21 mouse cellular contexts compared by ENCODE assay signal in the genomic region with DNA sequence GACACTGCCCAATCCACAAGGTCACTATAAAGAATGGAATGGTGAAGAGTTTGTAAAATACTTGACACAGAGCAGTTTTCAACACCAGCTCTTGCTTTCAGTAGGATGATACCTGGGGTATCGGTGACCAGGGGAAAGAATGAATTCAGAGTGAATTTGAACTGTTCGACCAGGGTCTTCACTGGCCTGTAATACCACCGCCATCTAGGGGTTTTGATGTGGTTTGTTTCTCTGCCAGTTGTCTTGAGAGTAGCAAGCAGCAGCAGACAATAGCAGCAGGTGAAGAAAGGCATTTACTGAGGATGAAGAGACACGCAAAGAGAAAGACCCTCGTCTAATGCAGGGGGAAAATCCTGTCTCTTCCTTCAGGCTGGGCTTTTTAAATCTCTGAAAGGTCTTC. TPM values are rescaled to one million over a fixed set of nuclear protein-coding genes. Genes with fewer than 3 reads are reported as not detected.
DNase-seq lines count a peak whose midpoint lies in the region; ATAC-seq and TF ChIP-seq lines count a peak whose summit lies in the region.
"Had no signal": no experiment of that assay in that cellular context is flagged by ENCODE, and none has a peak within 500 bp of the region (broad histone marks: within the 10 kb centered on the region; RNA-seq: fewer than 3 reads in every experiment).

No protein-coding gene starts in this region.

- H3K9me3 ChIP-seq in heart, embryonic 13.5 days = no peaks in the 10 kb centered on the region
- H3K9me3 ChIP-seq in heart, embryonic 11.5 days (replicated peaks; ENCODE audit: control insufficient read depth, low read length) = no peaks in the 10 kb centered on the region
- H3K9me3 ChIP-seq in limb, embryonic 14.5 days (ENCODE audit: control insufficient read depth, low read length) = no peaks in the 10 kb centered on the region
- no peaks in the 10 kb centered on the region for H3K9me3 ChIP-seq in limb, embryonic 10.5 days (replicated peaks)
- no peaks in the 10 kb centered on the region for H3K9me3 ChIP-seq in ES-E14 (ENCODE audit: control insufficient read depth, insufficient read depth, low read depth, low read length)
- H3K9me3 ChIP-seq: heart, embryonic 12.5 days; limb, embryonic 13.5 days; megakaryocyte, embryonic 14.5 days had no signal

- no peak overlapping the region for H3K4me3 ChIP-seq in heart, embryonic 13.5 days
- no peak overlapping the region for H3K4me3 ChIP-seq in heart, embryonic 11.5 days (ENCODE audit: low read depth, low read length)
- no peak overlapping the region for H3K4me3 ChIP-seq in limb, embryonic 14.5 days (replicated peaks; ENCODE audit: low read length)
- no peak overlapping the region for H3K4me3 ChIP-seq in limb, embryonic 10.5 days
- no peak overlapping the region for H3K4me3 ChIP-seq in ES-E14 (ENCODE audit: insufficient read depth in 1 of 2, low read depth in 1 of 2, low read length in 2 of 2, poor library complexity in 1 of 2, severe bottlenecking in 1 of 2)
- H3K4me3 ChIP-seq: heart, embryonic 12.5 days; limb, embryonic 13.5 days; megakaryocyte, embryonic 14.5 days; myocyte had no signal

- no peaks in the 10 kb centered on the region for H3K27me3 ChIP-seq in heart, embryonic 13.5 days (replicated peaks)
- no peaks in the 10 kb centered on the region for H3K27me3 ChIP-seq in heart, embryonic 11.5 days (ENCODE audit: control insufficient read depth, insufficient read depth, low read length)
- H3K27me3 ChIP-seq in limb, embryonic 14.5 days (ENCODE audit: control insufficient read depth, insufficient read depth, low read length) = no peaks in the 10 kb centered on the region
- H3K27me3 ChIP-seq in limb, embryonic 10.5 days (ENCODE audit: low read depth, poor library complexity, severe bottlenecking) = no peaks in the 10 kb centered on the region
- H3K27me3 ChIP-seq: heart, embryonic 12.5 days; limb, embryonic 13.5 days had no signal

- in situ Hi-C loops in ES-E14 (cut with MboI; ENCODE audit: low sequenced_read_pairs in 2 of 2, unreplicated experiment in 2 of 2) = no loop called here

- ATAC-seq in heart, embryonic 13.5 days (ENCODE audit: extremely low read depth, insufficient number of reproducible peaks, low FRiP score, low TSS enrichment) = no peak
- ATAC-seq in heart, embryonic 11.5 days (replicated peaks; ENCODE audit: insufficient number of reproducible peaks, low FRiP score, low TSS enrichment) = no peak
- ATAC-seq in limb, embryonic 14.5 days (ENCODE audit: low FRiP score, low read depth) = no peak

- no peak for TF ChIP-seq POLR2A in limb, embryonic 14.5 days (IDR thresholded peaks at IDR 0.05; ENCODE audit: borderline replicate concordance, extremely low read depth, insufficient read depth, insufficient read length)

- DNase-seq in limb, embryonic 14.5 days (ENCODE audit: low spot score) = peak; percentile 13
- no peak for DNase-seq in limb, embryonic 10.5 days (ENCODE audit: low spot score)
- DNase-seq in A20 (ENCODE audit: low read depth, low spot score) (peak; percentile 17), ES-E14 (ENCODE audit: low read depth, low spot score) (no peak)
- no peak for DNase-seq in gastrocnemius, postnatal 25 days
- DNase-seq in testis, postnatal 14 days (ENCODE audit: low spot score) = no peak
- DNase-seq: cerebellum, postnatal 36 days; gastrocnemius, postnatal 10 days; kidney, adult 18-20 months; kidney, postnatal 4 days; layer of hippocampus, postnatal 36 days; lung, adult 18-20 months; right cerebral cortex, postnatal 14 days; thymus, postnatal 36 days had no signal

- peaks cover 5% of the 10 kb centered on the region; the same call in 1 of the 2 replicates for H3K4me1 ChIP-seq in heart, embryonic 13.5 days
- no peaks in the 10 kb centered on the region for H3K4me1 ChIP-seq in heart, embryonic 11.5 days (ENCODE audit: control insufficient read depth, insufficient read depth, low read length)
- H3K4me1 ChIP-seq in limb, embryonic 14.5 days (ENCODE audit: control insufficient read depth, insufficient read depth, low read length) = no peaks in the 10 kb centered on the region
- H3K4me1 ChIP-seq in limb, embryonic 10.5 days = peaks cover 5% of the 10 kb centered on the region; the same call in 1 of the 2 replicates
- peaks cover 0 to 3% of the 10 kb centered on the region in 2 experiments; a peak in 1 of 4 replicates for H3K4me1 ChIP-seq in ES-E14 (ENCODE audit: control insufficient read depth in 2 of 2, insufficient read depth in 2 of 2, low read length in 2 of 2, poor library complexity in 1 of 2)
- H3K4me1 ChIP-seq: heart, embryonic 12.5 days; megakaryocyte, embryonic 14.5 days had no signal

- 54% methylated on average over 5 of the region's 5 CpGs for WGBS in heart, embryonic 13.5 days
- 62% methylated on average over 5 of the region's 5 CpGs for WGBS in heart, embryonic 11.5 days (ENCODE audit: insufficient replicate concordance)
- WGBS in limb, embryonic 14.5 days = 69% methylated on average over 5 of the region's 5 CpGs
- WGBS in limb, embryonic 10.5 days = 81% methylated on average over 5 of the region's 5 CpGs

- H3K36me3 ChIP-seq in heart, embryonic 13.5 days = no peaks in the 10 kb centered on the region
- H3K36me3 ChIP-seq in heart, embryonic 11.5 days (ENCODE audit: control insufficient read depth, insufficient read depth, low read length) = no peaks in the 10 kb centered on the region
- no peaks in the 10 kb centered on the region for H3K36me3 ChIP-seq in limb, embryonic 14.5 days (ENCODE audit: control insufficient read depth, insufficient read depth, low read length)
- H3K36me3 ChIP-seq in limb, embryonic 10.5 days = no peaks in the 10 kb centered on the region
- no peaks in the 10 kb centered on the region for H3K36me3 ChIP-seq in ES-E14 (ENCODE audit: control insufficient read depth, insufficient read depth, low read length, poor library complexity, severe bottlenecking)
- H3K36me3 ChIP-seq: heart, embryonic 12.5 days; limb, embryonic 13.5 days had no signal

- peak overlapping the region; percentile 24; the same call in 1 of the 2 replicates for H3K27ac ChIP-seq in heart, embryonic 13.5 days (replicated peaks)
- H3K27ac ChIP-seq in heart, embryonic 11.5 days (ENCODE audit: low read depth, low read length) = no peak overlapping the region
- H3K27ac ChIP-seq in limb, embryonic 14.5 days (replicated peaks; ENCODE audit: low read depth, low read length) = no peak overlapping the region
- no peak overlapping the region for H3K27ac ChIP-seq in limb, embryonic 10.5 days
- H3K27ac ChIP-seq in ES-E14 (ENCODE audit: insufficient read depth, low read depth, low read length, poor library complexity, severe bottlenecking) = no peak overlapping the region
- H3K27ac ChIP-seq: limb, embryonic 13.5 days had no signal

- no peak overlapping the region for H3K9ac ChIP-seq in heart, embryonic 13.5 days
- H3K9ac ChIP-seq in heart, embryonic 11.5 days (ENCODE audit: low read depth, low read length) = no peak overlapping the region
- H3K9ac ChIP-seq in limb, embryonic 14.5 days (ENCODE audit: low read depth, low read length, severe bottlenecking) = no peak overlapping the region
- H3K9ac ChIP-seq in ES-E14 (ENCODE audit: insufficient read depth, low read depth, low read length, poor library complexity, severe bottlenecking) = no peak overlapping the region
- H3K9ac ChIP-seq: heart, embryonic 12.5 days; limb, embryonic 13.5 days had no signal

- no peak overlapping the region for H3K4me2 ChIP-seq in heart, embryonic 13.5 days
- no peak overlapping the region for H3K4me2 ChIP-seq in heart, embryonic 11.5 days
- H3K4me2 ChIP-seq in limb, embryonic 14.5 days (replicated peaks; ENCODE audit: low read depth, low read length, severe bottlenecking) = no peak overlapping the region
- H3K4me2 ChIP-seq: heart, embryonic 12.5 days; limb, embryonic 13.5 days had no signal

TF ChIP-seq in ES-E14, 5 proteins besides CTCF, POLR2A, EP300 and RAD21:
- TF ChIP-seq CHD2 (IDR thresholded peaks at IDR 0.05; ENCODE audit: low read depth, low read length) (no peak), ZC3H11A (IDR thresholded peaks at IDR 0.05; ENCODE audit: borderline replicate concordance, low read depth, low read length) (0 out of 2 replicates have a peak, but pooled peaks have one; percentile 4)

RNA-seq across cellular contexts. Expression of a gene that starts 48.1 kb away (rescaled TPM):
- polyA plus RNA-seq in heart, embryonic 13.5 days (2015; fragmentation: Nextera tagmentation; extraction: Ambion mirVana) = 14.6 and 21.4 TPM in 2 replicates
- polyA plus RNA-seq in heart, embryonic 11.5 days (2014; fragmentation: Nextera tagmentation; extraction: Ambion mirVana) = 14.4 and 16.6 TPM in 2 replicates
- polyA plus RNA-seq in limb, embryonic 14.5 days (2012; rRNA removed) = 27.7 and 34.5 TPM in 2 replicates
- 23.8 and 24.0 TPM in 2 replicates for polyA plus RNA-seq in limb, embryonic 14.5 days (2014; fragmentation: Nextera tagmentation; extraction: Ambion mirVana)
- 1.9 and 2.5 TPM in 2 replicates for polyA plus RNA-seq in limb, embryonic 10.5 days (2016; fragmentation: Nextera tagmentation; extraction: Ambion mirVana)
- total RNA-seq in ES-E14 (2012; rRNA removed) = 7.0 and 16.6 TPM in 2 replicates
- 1 to 10 TPM; 4.6 TPM for total RNA-seq in gastrocnemius, postnatal 25 days (2021)
- total RNA-seq: hematopoietic stem cell, adult 5-6 weeks had no signal

Comparison
In these comparisons a context has a peak if more than half of its experiments do, and no peak if none do; other contexts are left out.
1. DNase-seq: peak in limb, embryonic 14.5 days (single experiment) and A20 (single experiment); none in limb, embryonic 10.5 days (single experiment), ES-E14 (single experiment), gastrocnemius, postnatal 25 days (single experiment) and testis, postnatal 14 days (single experiment).